Mouse (Mus musculus): ENCODE measurements around the gene Hist1h2bb.

Hist1h2bb gene

DNA sequence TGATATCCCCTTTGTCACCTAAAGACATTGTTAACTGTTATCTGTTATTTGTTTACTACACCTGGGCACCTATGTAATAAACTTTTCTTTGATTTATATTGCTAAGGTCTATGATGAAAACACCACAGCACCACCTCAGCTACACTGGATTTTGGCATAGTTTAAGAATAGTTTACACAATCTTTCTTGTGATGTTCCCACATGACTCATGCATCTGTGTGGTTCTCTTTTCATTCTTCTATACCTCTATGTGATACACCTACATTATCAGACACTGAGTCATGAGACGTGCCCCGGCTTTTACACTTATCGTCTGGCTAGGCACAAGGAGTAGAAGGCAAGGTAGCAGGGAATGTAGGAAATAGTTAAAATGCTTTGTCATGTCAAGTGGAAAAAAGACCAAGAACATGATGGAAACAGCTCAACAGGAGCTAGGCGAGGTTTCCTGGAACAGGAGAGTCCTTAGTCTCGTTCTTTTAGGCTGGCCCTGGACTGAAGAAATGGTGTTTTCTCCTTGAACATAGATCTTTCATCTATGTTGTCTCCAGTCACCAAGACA, 3.1 kb downstream of the Hist1h2bb start:
- no peak for DNase-seq (ENCODE audit: low spot score)

GRCm38 (mm10) chr13:23750839-23751477, 4.4 kb downstream of the Hist1h2bb start, which contains the start of gene Hist1h2ab:
TSS of gene Hist1h2ab (plus strand) at chr13:23751126.
- peak; percentile 65 for DNase-seq (ENCODE audit: low spot score)

GRCm38 (mm10) chr13:23751478-23751956, 5.0 kb downstream of the Hist1h2bb start:
- no peak for DNase-seq (ENCODE audit: low spot score)

DNA sequence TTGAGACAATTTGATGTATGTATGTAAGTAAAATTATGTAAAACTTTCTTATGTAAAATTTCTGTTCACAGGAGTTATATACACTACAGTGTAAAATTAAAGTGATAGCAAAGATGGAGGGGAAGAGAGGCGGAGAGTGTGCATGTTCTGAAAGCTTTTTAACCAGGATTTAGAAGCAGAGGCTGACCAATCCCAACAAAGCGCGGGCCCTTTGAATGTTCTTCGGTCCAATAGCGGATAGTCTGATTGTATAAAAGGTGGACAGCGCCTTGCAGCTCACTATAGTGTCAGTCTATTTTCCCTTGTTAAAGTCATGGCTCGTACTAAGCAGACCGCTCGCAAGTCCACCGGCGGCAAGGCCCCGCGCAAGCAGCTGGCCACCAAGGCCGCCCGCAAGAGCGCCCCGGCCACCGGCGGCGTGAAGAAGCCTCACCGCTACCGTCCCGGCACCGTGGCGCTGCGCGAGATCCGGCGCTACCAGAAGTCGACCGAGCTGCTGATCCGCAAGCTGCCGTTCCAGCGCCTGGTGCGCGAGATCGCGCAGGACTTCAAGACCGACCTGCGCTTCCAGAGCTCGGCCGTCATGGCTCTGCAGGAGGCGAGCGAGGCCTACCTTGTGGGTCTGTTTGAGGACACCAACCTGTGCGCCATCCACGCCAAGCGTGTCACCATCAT, 5.7 kb downstream of the Hist1h2bb start, which contains the start of gene Hist1h3b:
TSS of gene Hist1h3b (plus strand) at position 201 of the 675 bp plus-strand sequence.
- peak; percentile 84 for DNase-seq (ENCODE audit: low spot score)

- DNase-seq (ENCODE audit: low spot score): no peak
These were observed 6.2 kb downstream of the Hist1h2bb start for GRCm38 (mm10) chr13:23752742-23753172.

DNA sequence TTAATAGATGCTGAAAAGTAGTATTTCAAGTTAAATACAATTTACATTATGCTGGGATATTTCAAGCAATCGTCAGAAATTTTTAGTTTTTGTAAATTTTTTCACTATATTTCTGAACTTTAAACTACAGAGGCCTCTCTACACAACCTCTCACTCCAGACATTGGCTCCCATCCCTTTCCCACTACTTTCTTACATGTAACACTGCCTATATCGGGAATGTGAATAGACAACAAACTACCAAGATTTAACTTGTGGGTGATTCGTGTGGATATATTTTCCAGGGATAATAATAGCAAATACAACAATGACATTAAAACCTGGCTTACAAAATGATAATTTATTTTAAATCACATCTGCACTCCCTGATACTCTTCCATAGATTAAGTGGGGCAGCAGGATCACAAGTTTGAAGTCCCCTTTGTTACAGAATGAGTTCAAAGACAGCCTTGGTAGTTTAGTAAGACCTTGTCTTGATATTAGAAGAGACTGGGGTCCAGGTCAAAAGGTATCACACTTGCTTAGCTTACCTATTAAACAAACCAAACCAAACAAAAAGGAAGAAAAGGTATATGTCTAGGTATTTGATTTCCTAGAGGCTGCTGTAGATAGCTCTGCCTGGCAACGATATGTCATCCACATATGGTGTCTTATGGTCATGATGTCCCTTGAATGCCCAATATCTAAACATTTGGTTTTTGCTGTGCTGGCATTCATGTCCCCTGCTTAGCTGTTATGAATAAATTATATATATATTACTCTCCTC, 7.0 kb downstream of the Hist1h2bb start:
- no peak for DNase-seq (ENCODE audit: low spot score)

GRCm38 (mm10) chr13:23755000-23755399, 8.5 kb downstream of the Hist1h2bb start:
- no peak for DNase-seq (ENCODE audit: low spot score)

DNA sequence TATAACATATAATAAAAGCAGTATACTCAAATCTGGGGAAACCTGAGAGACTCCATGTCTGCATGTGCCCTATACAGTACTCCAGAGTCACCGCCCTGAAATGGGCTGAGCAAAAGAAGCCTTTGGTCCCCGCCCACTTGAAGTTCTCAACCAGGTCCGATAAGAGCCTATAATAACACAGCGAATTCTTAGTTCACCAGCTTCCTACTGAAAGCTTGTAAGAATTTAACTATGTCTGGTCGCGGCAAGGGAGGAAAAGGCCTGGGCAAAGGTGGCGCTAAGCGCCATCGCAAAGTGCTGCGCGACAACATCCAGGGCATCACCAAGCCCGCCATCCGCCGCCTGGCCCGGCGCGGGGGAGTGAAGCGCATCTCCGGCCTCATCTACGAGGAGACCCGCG, 10.3 kb downstream of the Hist1h2bb start, which contains the start of gene Hist1h4b:
TSS of gene Hist1h4b (plus strand) at position 224 of the 400 bp plus-strand sequence.
- DNase-seq (ENCODE audit: low spot score): peak; percentile 94

GRCm38 (mm10) chr13:23757211-23757773, 10.8 kb downstream of the Hist1h2bb start:
- no peak for DNase-seq (ENCODE audit: low spot score)

GRCm38 (mm10) chr13:23757921-23758320, 11.4 kb downstream of the Hist1h2bb start:
- no peak for DNase-seq (ENCODE audit: low spot score)

- no peak for DNase-seq (ENCODE audit: low spot score)
These were observed 12.8 kb downstream of the Hist1h2bb start for GRCm38 (mm10) chr13:23759251-23759771.

- DNase-seq (ENCODE audit: low spot score): no peak
These were observed 13.3 kb downstream of the Hist1h2bb start for GRCm38 (mm10) chr13:23759916-23760239.

- DNase-seq (ENCODE audit: low spot score): no peak
These were observed 13.9 kb downstream of the Hist1h2bb start for GRCm38 (mm10) chr13:23760240-23760971.

- DNase-seq (ENCODE audit: low spot score): peak; percentile 98
These were observed 14.7 kb downstream of the Hist1h2bb start, which contains the start of gene Hist1h4a for GRCm38 (mm10) chr13:23760972-23761864. TSS of gene Hist1h4a (minus strand) at chr13:23761230.

GRCm38 (mm10) chr13:23761871-23762821, 15.6 kb downstream of the Hist1h2bb start, which contains the start of gene Hist1h3a:
TSS of gene Hist1h3a (minus strand) at chr13:23762386.
- DNase-seq (ENCODE audit: low spot score): peak; percentile 84

DNA sequence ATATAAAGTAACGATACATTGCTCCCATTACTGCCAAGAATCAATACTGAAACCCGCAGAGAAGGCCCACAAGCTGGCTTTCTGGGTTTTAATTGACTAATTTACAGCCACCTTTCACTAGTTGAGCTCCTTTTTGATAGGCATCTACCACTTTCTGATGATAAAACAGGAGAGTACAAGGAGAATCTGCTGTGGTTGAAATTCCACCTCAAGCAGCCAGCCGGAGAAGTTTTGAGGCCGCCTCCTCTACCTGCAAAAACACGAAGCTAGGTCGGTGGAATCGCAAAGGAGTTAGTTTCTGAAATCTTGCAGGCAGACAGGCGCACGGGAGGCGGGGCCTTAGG, 16.7 kb downstream of the Hist1h2bb start:
- DNase-seq (ENCODE audit: low spot score): no peak

DNA sequence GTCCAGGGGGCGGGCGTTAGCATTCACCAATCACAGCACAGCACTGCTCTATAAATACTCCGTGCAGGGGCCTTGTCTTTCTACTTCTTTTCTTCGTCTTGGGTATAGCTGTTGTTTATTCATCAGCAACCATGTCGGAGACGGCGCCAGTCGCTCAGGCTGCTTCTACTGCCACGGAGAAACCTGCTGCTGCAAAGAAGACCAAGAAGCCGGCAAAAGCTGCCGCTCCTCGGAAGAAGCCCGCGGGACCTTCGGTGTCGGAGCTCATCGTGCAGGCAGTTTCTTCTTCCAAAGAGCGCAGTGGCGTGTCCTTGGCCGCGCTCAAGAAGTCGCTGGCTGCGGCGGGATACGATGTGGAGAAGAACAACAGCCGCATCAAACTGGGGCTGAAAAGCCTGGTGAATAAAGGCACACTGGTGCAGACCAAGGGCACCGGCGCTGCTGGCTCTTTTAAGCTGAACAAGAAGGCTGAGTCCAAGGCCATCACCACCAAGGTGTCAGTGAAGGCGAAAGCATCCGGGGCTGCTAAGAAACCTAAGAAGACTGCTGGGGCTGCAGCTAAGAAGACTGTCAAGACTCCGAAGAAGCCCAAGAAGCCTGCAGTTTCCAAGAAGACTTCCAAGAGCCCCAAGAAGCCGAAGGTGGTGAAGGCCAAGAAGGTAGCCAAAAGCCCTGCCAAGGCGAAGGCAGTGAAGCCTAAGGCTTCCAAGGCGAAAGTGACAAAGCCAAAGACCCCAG, 17.2 kb downstream of the Hist1h2bb start, which contains the start of gene Hist1h1a:
TSS of gene Hist1h1a (plus strand) at position 81 of the 738 bp plus-strand sequence.
- peak; percentile 89 for DNase-seq (ENCODE audit: low spot score)
